Mouse (Mus musculus) cerebellum, postnatal 10 days (tissue): ENCODE results near the gene Elmo1.

Experiments used
- DNase-seq, 2 experiments: peaks; one replicate each; pipeline ENCODE4 v3.0.0; 2021; ENCODE audit warnings: mixed read lengths in 2 of 2

The Elmo1 gene

GRCm38 (mm10) chr13:20271799-20272198 lies 181.4 kb downstream of the Elmo1 start:
- peak; percentile 64 to 67 for DNase-seq

GRCm38 (mm10) chr13:20272562-20272961 lies 182.2 kb downstream of the Elmo1 start:
- DNase-seq = peak; percentile 58

- no peak for DNase-seq
These were observed 189.5 kb downstream of the Elmo1 start for GRCm38 (mm10) chr13:20279889-20280288.

- DNase-seq = no peak
These were observed 193.5 kb downstream of the Elmo1 start for GRCm38 (mm10) chr13:20283891-20284290.

GRCm38 (mm10) chr13:20286680-20287079 lies 196.3 kb downstream of the Elmo1 start:
- DNase-seq = no peak

- DNase-seq = no peak
These were observed 198.0 kb downstream of the Elmo1 start for GRCm38 (mm10) chr13:20288393-20288792.

GRCm38 (mm10) chr13:20290412-20290811 lies 200.0 kb downstream of the Elmo1 start:
- no peak for DNase-seq

GRCm38 (mm10) chr13:20292348-20292747 lies 202.0 kb downstream of the Elmo1 start:
- DNase-seq = peak; percentile 67 to 74

GRCm38 (mm10) chr13:20295278-20295970 lies 205.0 kb downstream of the Elmo1 start:
- DNase-seq = no peak

GRCm38 (mm10) chr13:20297841-20298240 lies 207.4 kb downstream of the Elmo1 start:
- DNase-seq = peak; percentile 90 to 92

- DNase-seq = peak; percentile 70 to 74
These were observed 209.0 kb downstream of the Elmo1 start for GRCm38 (mm10) chr13:20299424-20299823.

- no peak for DNase-seq
These were observed 209.7 kb downstream of the Elmo1 start for GRCm38 (mm10) chr13:20300052-20300564.

- no peak for DNase-seq
These were observed 210.2 kb downstream of the Elmo1 start for GRCm38 (mm10) chr13:20300626-20301025.

- DNase-seq = no peak
These were observed 211.4 kb downstream of the Elmo1 start for GRCm38 (mm10) chr13:20301760-20302159.

- peak in 1 of 2 experiments; percentile 39 for DNase-seq
These were observed 215.2 kb downstream of the Elmo1 start for GRCm38 (mm10) chr13:20305621-20306020.

- no peak for DNase-seq
These were observed 216.1 kb downstream of the Elmo1 start for GRCm38 (mm10) chr13:20306180-20307177.

GRCm38 (mm10) chr13:20307381-20307780 lies 217.0 kb downstream of the Elmo1 start:
- peak; percentile 85 to 90 for DNase-seq

GRCm38 (mm10) chr13:20311612-20312011 lies 221.2 kb downstream of the Elmo1 start:
- peak; percentile 93 to 94 for DNase-seq

GRCm38 (mm10) chr13:20313345-20313744 lies 222.9 kb downstream of the Elmo1 start:
- DNase-seq = peak in 1 of 2 experiments; percentile 37

GRCm38 (mm10) chr13:20316139-20316538 lies 225.7 kb downstream of the Elmo1 start:
- peak; percentile 67 to 79 for DNase-seq

- peak in 1 of 2 experiments; percentile 18 for DNase-seq
These were observed 228.3 kb downstream of the Elmo1 start for GRCm38 (mm10) chr13:20318615-20319219.

GRCm38 (mm10) chr13:20320232-20320631 lies 229.8 kb downstream of the Elmo1 start:
- no peak for DNase-seq

- DNase-seq = no peak
These were observed 233.1 kb downstream of the Elmo1 start for GRCm38 (mm10) chr13:20323478-20323877.
